Mouse (Mus musculus) adrenal gland, postnatal 10 days (tissue): ENCODE results near the gene Grip1. TPM values are rescaled to one million over a fixed set of nuclear protein-coding genes. Genes with fewer than 3 reads are reported as not detected.

Source experiments
- DNase-seq: peaks from one replicate; pipeline ENCODE4 v3.0.0; 2021; ENCODE audit warnings: mixed read lengths
- total RNA-seq, 2 experiments: library from RNA; stranded (reverse); gene quantifications; 2 replicates each; pipeline ENCODE4 v1.2.3; 2021

Grip1 gene
- total RNA-seq, 2 experiments from 2014 or later = 1.5 to 1.7 TPM

GRCm38 (mm10) chr10:119463345-119463744, 9.7 kb downstream of the Grip1 start:
- DNase-seq = no peak

GRCm38 (mm10) chr10:119463793-119464192, 10.2 kb downstream of the Grip1 start:
- DNase-seq = no peak

GRCm38 (mm10) chr10:119467976-119468375, 14.3 kb downstream of the Grip1 start:
- no peak for DNase-seq

- no peak for DNase-seq
These were observed 16.5 kb downstream of the Grip1 start for GRCm38 (mm10) chr10:119470096-119470495.

- no peak for DNase-seq
These were observed 21.5 kb downstream of the Grip1 start for GRCm38 (mm10) chr10:119475166-119475565.

- no peak for DNase-seq
These were observed 24.0 kb downstream of the Grip1 start for GRCm38 (mm10) chr10:119477661-119478060.

GRCm38 (mm10) chr10:119483068-119483705, 29.6 kb downstream of the Grip1 start:
- no peak for DNase-seq

GRCm38 (mm10) chr10:119483766-119484165, 30.1 kb downstream of the Grip1 start:
- no peak for DNase-seq

- no peak for DNase-seq
These were observed 33.3 kb downstream of the Grip1 start for GRCm38 (mm10) chr10:119486936-119487335.

GRCm38 (mm10) chr10:119490831-119491230, 37.2 kb downstream of the Grip1 start:
- no peak for DNase-seq

- no peak for DNase-seq
These were observed 41.7 kb downstream of the Grip1 start for GRCm38 (mm10) chr10:119495317-119495716.

- DNase-seq = peak; percentile 59
These were observed 42.6 kb downstream of the Grip1 start for GRCm38 (mm10) chr10:119496221-119496620.

- DNase-seq = no peak
These were observed 68.1 kb downstream of the Grip1 start for GRCm38 (mm10) chr10:119521686-119522085.

- DNase-seq = peak; percentile 14
These were observed 72.1 kb downstream of the Grip1 start for GRCm38 (mm10) chr10:119525730-119526129.

GRCm38 (mm10) chr10:119534852-119535251, 81.2 kb downstream of the Grip1 start:
- no peak for DNase-seq

- DNase-seq = no peak
These were observed 88.0 kb downstream of the Grip1 start for GRCm38 (mm10) chr10:119541655-119542054.

- no peak for DNase-seq
These were observed 90.1 kb downstream of the Grip1 start for GRCm38 (mm10) chr10:119543771-119544170.

- no peak for DNase-seq
These were observed 91.1 kb downstream of the Grip1 start for GRCm38 (mm10) chr10:119544743-119545142.

- no peak for DNase-seq
These were observed 94.2 kb downstream of the Grip1 start for GRCm38 (mm10) chr10:119547875-119548274.

- DNase-seq = no peak
These were observed 95.1 kb downstream of the Grip1 start for GRCm38 (mm10) chr10:119548774-119549173.

- no peak for DNase-seq
These were observed 97.0 kb downstream of the Grip1 start for GRCm38 (mm10) chr10:119550630-119551029.

- DNase-seq = no peak
These were observed 102.7 kb downstream of the Grip1 start for GRCm38 (mm10) chr10:119556346-119556745.

- no peak for DNase-seq
These were observed 104.8 kb downstream of the Grip1 start for GRCm38 (mm10) chr10:119558432-119558831.

- no peak for DNase-seq
These were observed 111.2 kb downstream of the Grip1 start for GRCm38 (mm10) chr10:119564862-119565261.

GRCm38 (mm10) chr10:119573134-119573533, 119.5 kb downstream of the Grip1 start:
- DNase-seq = no peak
